Mouse (Mus musculus) liver, postnatal 0 days (tissue): ENCODE measurements around the gene Pde1a. TPM values are rescaled to one million over a fixed set of nuclear protein-coding genes. Genes with fewer than 3 reads are reported as not detected.
A peak's percentile ranks its signal among the peaks of the same experiment; 100 is the strongest.

ENCODE experiments used
- ATAC-seq: fragments of 200-750 bp; cut with Nextera tagmentation; 2 replicates; pipeline ENCODE4 v1.8.0; 2017; ENCODE audit warnings: mild to moderate bottlenecking, moderate library complexity
- DNase-seq: peaks from one replicate; pipeline ENCODE4 v3.0.0-alpha.2; 2016
- H3K27ac ChIP-seq: fragments of 300-500 bp; sonication (generic); 2 replicates; pipeline ENCODE4 v1.5.1; 2014; ENCODE audit warnings: antibody characterized with exemption, moderate library complexity, mild to moderate bottlenecking, low read depth
- H3K27me3 ChIP-seq: fragments of 300-500 bp; sonication (generic); 2 replicates; pipeline ENCODE4 v1.6.1; 2014; ENCODE audit warnings: low read length, control low read depth, mixed read lengths; ENCODE audit not compliant: insufficient read depth
- H3K36me3 ChIP-seq: fragments of 300-500 bp; sonication (generic); replicated peaks from 2 replicates; pipeline ENCODE4 v1.6.1; 2014; ENCODE audit warnings: mild to moderate bottlenecking, control low read depth, low read length, moderate library complexity, mixed read lengths; ENCODE audit not compliant: insufficient read depth
- H3K4me1 ChIP-seq: fragments of 300-500 bp; sonication (generic); 2 replicates; pipeline ENCODE4 v1.6.1; 2014; ENCODE audit warnings: antibody characterized with exemption, mild to moderate bottlenecking, control low read depth; ENCODE audit not compliant: insufficient read depth
- H3K4me2 ChIP-seq: fragments of 300-500 bp; sonication (generic); 2 replicates; pipeline ENCODE4 v1.6.1; 2014; ENCODE audit warnings: low read depth, mild to moderate bottlenecking, low read length, moderate library complexity, mixed read lengths
- H3K4me3 ChIP-seq: fragments of 300-500 bp; sonication (generic); 2 replicates; pipeline ENCODE4 v1.5.1; 2014; ENCODE audit warnings: low read depth, low read length
- H3K9ac ChIP-seq: fragments of 300-500 bp; sonication (generic); replicated peaks from 2 replicates; pipeline ENCODE4 v1.6.1; 2014; ENCODE audit warnings: mild to moderate bottlenecking, moderate library complexity
- H3K9me3 ChIP-seq: fragments of 300-500 bp; sonication (generic); 2 replicates; pipeline ENCODE4 v1.6.1; 2016; ENCODE audit warnings: mild to moderate bottlenecking, control low read depth, low read length, mixed read lengths
- CTCF ChIP-seq: sonication (generic); IDR thresholded peaks from 2 replicates; pipeline ENCODE4 v1.5.1; 2016; ENCODE audit warnings: antibody characterized with exemption, low read depth
- EP300 ChIP-seq: IDR thresholded peaks from 2 replicates; pipeline ENCODE4 v1.6.1; 2016; ENCODE audit warnings: antibody characterized with exemption, low read depth, mild to moderate bottlenecking
- WGBS: fragments of 180-500 bp; shearing (Covaris S2); extraction: QIAGEN DNeasy Blood & Tissue Kit; methylation state at CpG from one replicate; pipeline ENCODE4 v1.1.7; 2014; ENCODE audit not compliant: insufficient replicate concordance; 5-methylcytosine and 5-hydroxymethylcytosine counted together
- polyA plus RNA-seq: library from polyadenylated mRNA; unstranded; fragments of >200 nt; fragmentation: Nextera tagmentation; extraction: Ambion mirVana; gene quantifications from 2 replicates; pipeline ENCODE4 v1.2.1, GENCODE M21; 2015

Gene Pde1a
- polyA plus RNA-seq, 1 experiment from 2014 or later = 4.1 TPM

DNA sequence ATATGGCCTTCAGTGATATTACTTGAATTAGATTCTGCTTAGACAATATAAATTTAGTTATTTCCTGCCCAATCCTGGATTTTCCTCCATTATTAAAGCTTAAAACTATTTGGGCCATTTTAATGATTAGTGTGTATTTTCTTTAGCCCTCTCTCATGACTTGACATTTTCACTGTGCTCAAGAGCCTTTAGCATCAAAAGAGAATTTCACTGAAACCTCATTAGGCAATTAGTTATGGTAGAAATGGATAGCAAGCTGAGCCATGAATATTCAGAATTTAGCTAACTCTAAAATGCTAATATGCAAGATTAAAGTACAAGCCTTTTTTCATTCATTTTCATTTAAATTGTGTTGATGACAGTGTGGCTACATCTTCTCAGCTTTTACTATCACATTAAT is 73.2 kb downstream of the Pde1a start:
- DNase-seq (no peak), ATAC-seq (no peak)
- Histone ChIP-seq H3K27ac (no peak overlapping the region), H3K27me3 (no peaks in the 10 kb centered on the region), H3K4me1 (no peaks in the 10 kb centered on the region), H3K9me3 (no peaks in the 10 kb centered on the region), H3K9ac (no peak overlapping the region), H3K4me2 (no peak overlapping the region), H3K36me3 (no peaks in the 10 kb centered on the region), H3K4me3 (no peak overlapping the region)
- TF ChIP-seq CTCF (no peak), EP300 (no peak)

GRCm38 (mm10) chr2:80054042-80054441 is 75.2 kb downstream of the Pde1a start:
- no peak for TF ChIP-seq CTCF
- TF ChIP-seq EP300 = no peak
- Histone ChIP-seq H3K36me3 (no peaks in the 10 kb centered on the region), H3K4me2 (no peak overlapping the region), H3K27ac (no peak overlapping the region), H3K4me3 (no peak overlapping the region), H3K4me1 (no peaks in the 10 kb centered on the region), H3K9me3 (no peaks in the 10 kb centered on the region), H3K9ac (no peak overlapping the region), H3K27me3 (no peaks in the 10 kb centered on the region)
- WGBS = 59% methylated on average over 3 of the region's 3 CpGs
- no peak for ATAC-seq
- DNase-seq = no peak

- H3K4me3 ChIP-seq = no peak overlapping the region
- DNase-seq (no peak), ATAC-seq (no peak)
- H3K4me2 ChIP-seq = no peak overlapping the region
- H3K27me3 ChIP-seq = no peaks in the 10 kb centered on the region
- H3K27ac ChIP-seq = no peak overlapping the region
- no peaks in the 10 kb centered on the region for H3K9me3 ChIP-seq
- H3K9ac ChIP-seq = no peak overlapping the region
- no peaks in the 10 kb centered on the region for H3K4me1 ChIP-seq
- TF ChIP-seq CTCF = no peak
- no peak for TF ChIP-seq EP300
- 75% methylated on average over 4 of the region's 4 CpGs for WGBS
- no peaks in the 10 kb centered on the region for H3K36me3 ChIP-seq
These were observed 82.3 kb downstream of the Pde1a start for GRCm38 (mm10) chr2:80046751-80047513.

- DNase-seq = peak; percentile 30
- TF ChIP-seq EP300 (no peak), CTCF (no peak)
- H3K4me1 ChIP-seq = 0 out of 2 replicates have a peak, but pooled peaks cover 3% of the 10 kb centered on the region
- H3K27ac ChIP-seq = no peak overlapping the region
- ATAC-seq = no peak
- WGBS = 51% methylated on average over 10 of the region's 10 CpGs
- H3K4me3 ChIP-seq = peak overlapping the region; percentile 2; the same call in 1 of the 2 replicates
- H3K4me2 ChIP-seq = peak overlapping the region; percentile 27
- H3K36me3 ChIP-seq = no peaks in the 10 kb centered on the region
- no peaks in the 10 kb centered on the region for H3K9me3 ChIP-seq
- H3K27me3 ChIP-seq = no peaks in the 10 kb centered on the region
- no peak overlapping the region for H3K9ac ChIP-seq
These were observed 90.4 kb downstream of the Pde1a start for GRCm38 (mm10) chr2:80038642-80039445.

DNA sequence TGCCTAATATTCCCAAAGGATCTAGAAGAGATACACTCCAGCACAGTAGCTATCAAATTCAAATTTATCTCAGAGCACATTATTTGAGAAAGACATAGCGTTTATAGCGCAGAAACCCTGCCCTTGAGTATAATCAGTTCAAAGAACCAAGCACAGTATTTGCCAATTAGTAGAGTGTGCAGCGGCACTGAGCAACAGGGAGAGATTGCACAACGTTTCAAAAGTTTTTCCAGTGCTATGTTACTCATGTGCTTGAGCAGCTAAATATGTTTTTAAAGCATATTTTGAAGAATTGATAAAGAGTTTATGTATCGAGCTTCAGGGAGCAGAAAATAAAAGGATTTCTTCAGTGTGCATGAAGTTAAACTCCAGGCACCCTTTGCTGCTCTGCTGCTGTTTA is 91.3 kb downstream of the Pde1a start:
- Histone ChIP-seq H3K27me3 (no peaks in the 10 kb centered on the region), H3K4me2 (0 out of 2 replicates have a peak overlapping the region, but pooled peaks have one; percentile 27), H3K36me3 (no peaks in the 10 kb centered on the region), H3K9ac (no peak overlapping the region), H3K4me3 (peak overlapping the region; percentile 2; the same call in 1 of the 2 replicates), H3K4me1 (0 out of 2 replicates have a peak, but pooled peaks cover 3% of the 10 kb centered on the region), H3K27ac (no peak overlapping the region), H3K9me3 (no peaks in the 10 kb centered on the region)
- DNase-seq (no peak), ATAC-seq (peak; percentile 67; the same call in 1 of the 2 replicates)
- TF ChIP-seq CTCF (no peak), EP300 (no peak)
- WGBS = 51% methylated on average over 5 of the region's 5 CpGs

GRCm38 (mm10) chr2:80029051-80029450 is 100.2 kb downstream of the Pde1a start:
- WGBS = 62% methylated on average over 2 of the region's 2 CpGs
- no peak for ATAC-seq

More at GRCm38 (mm10) chr2:80029051-80029450, 100.2 kb downstream of the Pde1a start:
- no peak overlapping the region for H3K9ac ChIP-seq
- no peak overlapping the region for H3K4me3 ChIP-seq
- no peak overlapping the region for H3K4me2 ChIP-seq
- TF ChIP-seq EP300 = no peak
- TF ChIP-seq CTCF = no peak
- DNase-seq = no peak
- H3K27ac ChIP-seq = no peak overlapping the region
- 0 out of 2 replicates have a peak, but pooled peaks cover 2% of the 10 kb centered on the region for H3K4me1 ChIP-seq
- H3K27me3 ChIP-seq = no peaks in the 10 kb centered on the region
- no peaks in the 10 kb centered on the region for H3K36me3 ChIP-seq
- H3K9me3 ChIP-seq = no peaks in the 10 kb centered on the region
